Mouse (Mus musculus): ENCODE measurements around the gene Tubg2.
"Not testable (repeated sequence)": the region's sequence is repeated elsewhere in the genome, so short reads cannot be mapped to it uniquely, and the experiment has no call there.

The Tubg2 gene

GRCm38 (mm10) chr11:101155728-101156371 lies at the start of gene Tubg2:
Gene Tubg2 (plus strand): TSS chr11:101155907.
- peak; percentile 95 for DNase-seq (ENCODE audit: low read depth, low spot score)

- peak; percentile 29 for DNase-seq (ENCODE audit: low read depth, low spot score)
Measured at GRCm38 (mm10) chr11:101109351-101109750, 46.4 kb upstream of the Tubg2 start.

- no peak for DNase-seq (ENCODE audit: low read depth, low spot score)
Measured at GRCm38 (mm10) chr11:101110708-101111107, 45.0 kb upstream of the Tubg2 start.

- DNase-seq (ENCODE audit: low read depth, low spot score): no peak
Measured at GRCm38 (mm10) chr11:101111178-101111577, 44.5 kb upstream of the Tubg2 start.

GRCm38 (mm10) chr11:101112186-101112585 lies 43.5 kb upstream of the Tubg2 start:
- DNase-seq (ENCODE audit: low read depth, low spot score): no peak

GRCm38 (mm10) chr11:101115564-101115963 lies 40.1 kb upstream of the Tubg2 start:
- peak; percentile 82 for DNase-seq (ENCODE audit: low read depth, low spot score)

GRCm38 (mm10) chr11:101118105-101118504 lies 37.6 kb upstream of the Tubg2 start:
- DNase-seq (ENCODE audit: low read depth, low spot score): no peak

GRCm38 (mm10) chr11:101119131-101119760 lies 36.5 kb upstream of the Tubg2 start:
- no peak for DNase-seq (ENCODE audit: low read depth, low spot score)

GRCm38 (mm10) chr11:101119761-101120544 lies 35.8 kb upstream of the Tubg2 start, which contains the start of the genes Retreg3 and Tubg1:
Gene Retreg3 (minus strand): TSS chr11:101119893.
Gene Tubg1 (plus strand): TSS chr11:101119938.
- peak; percentile 100 for DNase-seq (ENCODE audit: low read depth, low spot score)

- no peak for DNase-seq (ENCODE audit: low read depth, low spot score)
Measured at GRCm38 (mm10) chr11:101120545-101121188, 35.0 kb upstream of the Tubg2 start.

- not testable (repeated sequence) for DNase-seq (ENCODE audit: low read depth, low spot score)
Measured at GRCm38 (mm10) chr11:101124494-101124893, 31.2 kb upstream of the Tubg2 start.

GRCm38 (mm10) chr11:101125008-101125407 lies 30.7 kb upstream of the Tubg2 start:
- DNase-seq (ENCODE audit: low read depth, low spot score): not testable (repeated sequence)

- DNase-seq (ENCODE audit: low read depth, low spot score): no peak
Measured at GRCm38 (mm10) chr11:101127075-101127474, 28.6 kb upstream of the Tubg2 start.

- peak; percentile 91 for DNase-seq (ENCODE audit: low read depth, low spot score)
Measured at GRCm38 (mm10) chr11:101128996-101129577, 26.6 kb upstream of the Tubg2 start.

GRCm38 (mm10) chr11:101130056-101130756 lies 25.5 kb upstream of the Tubg2 start:
- DNase-seq (ENCODE audit: low read depth, low spot score): peak; percentile 36

GRCm38 (mm10) chr11:101131187-101131586 lies 24.5 kb upstream of the Tubg2 start:
- DNase-seq (ENCODE audit: low read depth, low spot score): peak; percentile 91

- peak; percentile 67 for DNase-seq (ENCODE audit: low read depth, low spot score)
Measured at GRCm38 (mm10) chr11:101131701-101132100, 24.0 kb upstream of the Tubg2 start.

GRCm38 (mm10) chr11:101133037-101133436 lies 22.7 kb upstream of the Tubg2 start:
- DNase-seq (ENCODE audit: low read depth, low spot score): no peak

- peak; percentile 53 for DNase-seq (ENCODE audit: low read depth, low spot score)
Measured at GRCm38 (mm10) chr11:101134217-101134865, 21.4 kb upstream of the Tubg2 start.

GRCm38 (mm10) chr11:101137000-101137399 lies 18.7 kb upstream of the Tubg2 start:
- no peak for DNase-seq (ENCODE audit: low read depth, low spot score)

Data from brain, adult 2 months (tissue).